Mouse (Mus musculus) small intestine, adult 10 weeks (tissue): ENCODE data around the gene Zmym2. TPM values are rescaled to one million over a fixed set of nuclear protein-coding genes. Genes with fewer than 3 reads are reported as not detected.

ENCODE experiments used
- polyA plus RNA-seq: library from polyadenylated mRNA; stranded (reverse); fragments of 350-450 nt; fragmentation: Illumina TruSeq; extraction: RNeasy Lipid Tissue Mini Kit (QIAGEN cat#74804); gene quantifications from one replicate; pipeline ENCODE4 v1.2.3, GENCODE M21; 2014; ENCODE audit warnings: low replicate concordance

Zmym2 gene
- 136 TPM for polyA plus RNA-seq

GRCm38 (mm10) chr14:56886594-56887513 lies at the start of gene Zmym2:
Gene Zmym2 (plus strand): TSS chr14:56886653.

Other genes with a start within 250 kb of the Zmym2 start
- 43.3 TPM for gene Mphosph8, start 218.4 kb upstream of the Zmym2 start, polyA plus RNA-seq
- gene Pspc1, start 108.3 kb upstream of the Zmym2 start, polyA plus RNA-seq: 27.3 TPM
- 142 TPM for gene Zmym5, start 74.9 kb upstream of the Zmym2 start, polyA plus RNA-seq
- not detected for gene Gja3, start 171.4 kb downstream of the Zmym2 start, polyA plus RNA-seq
- 13.4 TPM for gene Gjb2, start 218.0 kb downstream of the Zmym2 start, polyA plus RNA-seq
- gene Gm4491, start 229.2 kb downstream of the Zmym2 start, polyA plus RNA-seq: not detected
- not detected for gene Gjb6, start 247.0 kb downstream of the Zmym2 start, polyA plus RNA-seq